Mouse (Mus musculus) pancreas, adult 10 weeks (tissue): ENCODE measurements around the gene Gm11060. TPM values are rescaled to one million over a fixed set of nuclear protein-coding genes. Genes with fewer than 3 reads are reported as not detected.

Source experiments
- polyA plus RNA-seq: library from polyadenylated mRNA; stranded (reverse); fragments of 350-450 nt; fragmentation: Illumina TruSeq; extraction: RNeasy Lipid Tissue Mini Kit (QIAGEN cat#74804); gene quantifications from one replicate; pipeline ENCODE4 v1.2.3, GENCODE M21; 2015; ENCODE audit warnings: low read depth, low replicate concordance; ENCODE audit not compliant: insufficient read depth

Gene Gm11060
- not detected for polyA plus RNA-seq

GRCm38 (mm10) chr2:105091718-105092117 lies at the start of gene Gm11060:
Gene Gm11060 (plus strand): TSS chr2:105092018.

DNA sequence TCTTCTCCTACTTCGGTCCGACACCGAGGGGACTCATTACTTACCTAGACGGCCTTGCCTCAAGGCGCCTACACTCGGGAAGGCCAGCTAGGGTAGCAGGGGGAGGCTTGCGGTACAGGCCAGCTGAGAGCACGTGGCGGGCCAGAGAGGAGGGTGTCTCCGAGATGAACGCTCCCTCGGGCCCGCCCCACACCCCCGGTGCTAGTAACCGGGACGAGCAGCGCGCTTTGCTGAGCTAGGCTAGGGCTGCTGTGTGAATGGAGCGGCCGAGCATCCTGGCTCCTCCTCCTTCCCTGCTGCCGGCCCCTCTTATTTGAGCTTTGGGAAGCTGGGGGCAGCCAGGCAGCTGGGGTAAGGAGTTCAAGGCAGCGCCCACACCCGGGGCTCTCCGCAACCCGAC lies 34.5 kb downstream of the Gm11060 start, which contains the start of gene Wt1:
TSS of gene Wt1 (plus strand) at position 251 of the 400 bp plus-strand sequence.

Other genes starting within 250 kb of the Gm11060 start
- 0.28 TPM for gene Prrg4, start 242.1 kb upstream of the Gm11060 start, polyA plus RNA-seq
- not detected for gene Ccdc73, start 224.2 kb upstream of the Gm11060 start, polyA plus RNA-seq
- 51.6 TPM for gene Eif3m, start 74.9 kb upstream of the Gm11060 start, polyA plus RNA-seq
- 7.3 TPM for gene Wt1, start 34.5 kb downstream of the Gm11060 start, polyA plus RNA-seq
- gene Them7, start 132.3 kb downstream of the Gm11060 start, polyA plus RNA-seq = not detected